28 mouse cellular contexts compared by ENCODE assay signal in the genomic region with DNA sequence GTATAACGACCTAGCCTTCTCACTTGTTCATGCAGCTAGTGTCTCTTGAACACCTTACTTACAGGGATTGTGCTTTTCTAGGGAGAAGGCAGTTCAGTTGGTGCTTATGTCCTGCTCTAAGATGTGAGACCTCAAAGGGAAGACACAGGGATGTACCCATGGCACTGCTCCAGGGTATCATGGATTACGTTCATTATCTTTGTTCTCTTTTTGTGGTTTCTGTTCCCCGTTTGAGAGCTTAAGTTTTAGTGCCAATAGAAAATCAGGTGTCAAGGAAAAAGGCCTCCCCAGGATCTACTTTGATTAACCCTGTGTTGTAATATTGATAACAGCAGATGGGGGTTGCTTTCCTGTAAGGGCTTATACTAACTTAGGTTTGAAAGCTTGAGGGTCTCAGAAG. TPM values are rescaled to one million over a fixed set of nuclear protein-coding genes. Genes with fewer than 3 reads are reported as not detected.
DNase-seq lines count a peak whose midpoint lies in the region; ATAC-seq lines count a peak whose summit lies in the region.
"Had no signal": no experiment of that assay in that cellular context is flagged by ENCODE, and none has a peak within 500 bp of the region (broad histone marks: within the 10 kb centered on the region; RNA-seq: fewer than 3 reads in every experiment).

No protein-coding gene starts in this region.

- no peak overlapping the region for H3K4me3 ChIP-seq in forebrain, embryonic 12.5 days (replicated peaks)
- H3K4me3 ChIP-seq: embryonic facial prominence, embryonic 13.5 days; embryonic facial prominence, embryonic 15.5 days; erythroblast, embryonic 14.5 days; forebrain, embryonic 10.5 days; forebrain, embryonic 13.5 days; forebrain, embryonic 15.5 days had no signal

- H3K27me3 ChIP-seq in forebrain, embryonic 12.5 days, result no peaks in the 10 kb centered on the region
- H3K27me3 ChIP-seq: CH12.LX; embryonic facial prominence, embryonic 13.5 days; embryonic facial prominence, embryonic 15.5 days; forebrain, embryonic 13.5 days; forebrain, embryonic 15.5 days; Patski had no signal

- H3K27ac ChIP-seq in forebrain, embryonic 12.5 days, result no peak overlapping the region
- H3K27ac ChIP-seq: embryonic facial prominence, embryonic 13.5 days; embryonic facial prominence, embryonic 15.5 days; forebrain, embryonic 10.5 days; forebrain, embryonic 13.5 days; forebrain, embryonic 15.5 days had no signal

- H3K36me3 ChIP-seq in forebrain, embryonic 12.5 days (replicated peaks), result peaks cover 20% of the 10 kb centered on the region

- no peaks in the 10 kb centered on the region for H3K9me3 ChIP-seq in forebrain, embryonic 12.5 days
- H3K9me3 ChIP-seq: embryonic facial prominence, embryonic 13.5 days; embryonic facial prominence, embryonic 15.5 days; forebrain, embryonic 10.5 days; forebrain, embryonic 13.5 days; forebrain, embryonic 15.5 days; G1E had no signal

- intact Hi-C loops in heart, postnatal 10 days (cut with DNase I), result no loop called here

- H3K4me2 ChIP-seq in forebrain, embryonic 12.5 days, result no peak overlapping the region
- H3K4me2 ChIP-seq: embryonic facial prominence, embryonic 13.5 days; embryonic facial prominence, embryonic 15.5 days; forebrain, embryonic 13.5 days; forebrain, embryonic 15.5 days had no signal

- H3K9ac ChIP-seq in forebrain, embryonic 12.5 days, result no peak overlapping the region
- H3K9ac ChIP-seq: embryonic facial prominence, embryonic 13.5 days; embryonic facial prominence, embryonic 15.5 days; forebrain, embryonic 13.5 days; forebrain, embryonic 15.5 days; forebrain, postnatal 0 days had no signal

- WGBS in forebrain, embryonic 12.5 days, result 94% methylated on average over 3 of the region's 3 CpGs

- peak; percentile 27 for DNase-seq in heart, adult 11 months
- DNase-seq in heart, postnatal 10 days, result no peak
- DNase-seq in Muller cell, postnatal 12 days (ENCODE audit: inconsistent ontology term), result no peak
- DNase-seq: adrenal gland, adult 8-10 months; adrenal gland, postnatal 14 days; adrenal gland, postnatal 36 days; B cell, adult 2 months; cerebellum, adult 11 months; cerebellum, adult 18-20 months; cerebellum, adult 8-10 months; cerebellum, adult 9-11 months; cerebellum, postnatal 14 days; cerebellum, postnatal 36 days; embryo, embryonic 11 days; forebrain, postnatal 0 days had no signal

- peak; percentile 36; the same call in 1 of the 2 replicates for ATAC-seq in megakaryocyte, adult 5-6 weeks (ENCODE audit: poor library complexity, severe bottlenecking)
- no peak for ATAC-seq in forebrain, embryonic 12.5 days (ENCODE audit: low FRiP score)
- ATAC-seq: activated CD4-positive, CD25-positive, alpha-beta regulatory T cell, adult 4 months; CD4-positive, CD25-positive, alpha-beta regulatory T cell, adult 4 months; forebrain, embryonic 13.5 days; forebrain, embryonic 15.5 days; forebrain, postnatal 0 days; Patski had no signal

- H3K4me1 ChIP-seq in forebrain, embryonic 12.5 days, result no peaks in the 10 kb centered on the region
- H3K4me1 ChIP-seq: embryonic facial prominence, embryonic 13.5 days; embryonic facial prominence, embryonic 15.5 days; forebrain, embryonic 10.5 days; forebrain, embryonic 13.5 days; forebrain, embryonic 15.5 days had no signal

RNA-seq across cellular contexts. Expression of gene Taco1, which starts 7.9 kb away (rescaled TPM):
- total RNA-seq in heart, postnatal 10 days (2021), result 10 to 100 TPM; 49.4 to 50.1 TPM
- 2.9 and 4.2 TPM in 2 replicates for total RNA-seq in megakaryocyte, adult 5-6 weeks (2015)
- total RNA-seq in megakaryocyte, adult 5-6 weeks (2017), result 9.3 and 10.2 TPM in 2 replicates
- polyA plus RNA-seq in forebrain, embryonic 12.5 days (2016; fragmentation: Nextera tagmentation; extraction: Ambion mirVana), result 9.6 and 9.8 TPM in 2 replicates

RNA-seq across cellular contexts. Expression of gene Map3k3, which starts 10.6 kb away (rescaled TPM):
- 10 to 100 TPM; 50.5 to 50.6 TPM for total RNA-seq in heart, postnatal 10 days (2021)
- total RNA-seq in megakaryocyte, adult 5-6 weeks (2015), result 45.0 and 50.4 TPM in 2 replicates
- total RNA-seq in megakaryocyte, adult 5-6 weeks (2017), result 67.4 and 81.8 TPM in 2 replicates
- polyA plus RNA-seq in forebrain, embryonic 12.5 days (2016; fragmentation: Nextera tagmentation; extraction: Ambion mirVana), result 21.6 and 22.6 TPM in 2 replicates

RNA-seq across cellular contexts. Expression of gene Dcaf7, which starts 37.1 kb away (rescaled TPM):
- total RNA-seq in heart, postnatal 10 days (2021), result 10 to 100 TPM; 54.6 to 57.6 TPM
- total RNA-seq in megakaryocyte, adult 5-6 weeks (2015), result 40.4 and 42.5 TPM in 2 replicates
- total RNA-seq in megakaryocyte, adult 5-6 weeks (2017), result 45.6 and 49.4 TPM in 2 replicates
- polyA plus RNA-seq in forebrain, embryonic 12.5 days (2016; fragmentation: Nextera tagmentation; extraction: Ambion mirVana), result 118 and 129 TPM in 2 replicates

Comparison
In these comparisons a context has a peak if more than half of its experiments do, and no peak if none do; other contexts are left out.
1. RNA of gene Taco1, which starts 7.9 kb away (total RNA-seq): 49.4 to 50.1 TPM in heart, postnatal 10 days; 2.9 to 10.2 TPM in megakaryocyte, adult 5-6 weeks; every median in the first group is over 4 times any median in the second.